Mouse (Mus musculus) limb, embryonic 14.5 days (tissue): Measurements from ENCODE around the gene Abca3. TPM values are rescaled to one million over a fixed set of nuclear protein-coding genes. Genes with fewer than 3 reads are reported as not detected.

ENCODE experiments used
- ATAC-seq: fragments of 200-750 bp; cut with Nextera tagmentation; 2 replicates; pipeline ENCODE4 v1.8.0; 2017; ENCODE audit warnings: low read depth, moderate number of reproducible peaks, moderate TSS enrichment; ENCODE audit not compliant: low FRiP score
- DNase-seq: peaks from one replicate; pipeline ENCODE4 v3.0.0-alpha.2; 2015; ENCODE audit warnings: low spot score
- H3K27ac ChIP-seq: fragments of 300-500 bp; sonication (generic); replicated peaks from 2 replicates; pipeline ENCODE4 v1.5.1; 2014; ENCODE audit warnings: low read depth, mild to moderate bottlenecking, low read length, moderate library complexity, mixed read lengths
- H3K27me3 ChIP-seq: fragments of 300-500 bp; sonication (generic); 2 replicates; pipeline ENCODE4 v1.6.1; 2014; ENCODE audit warnings: low read length, mixed read lengths; ENCODE audit not compliant: control insufficient read depth, insufficient read depth
- H3K36me3 ChIP-seq: fragments of 300-500 bp; sonication (generic); 2 replicates; pipeline ENCODE4 v1.6.1; 2014; ENCODE audit warnings: mild to moderate bottlenecking, low read length, moderate library complexity, mixed read lengths; ENCODE audit not compliant: control insufficient read depth, insufficient read depth
- H3K4me1 ChIP-seq: fragments of 300-500 bp; sonication (generic); 2 replicates; pipeline ENCODE4 v1.6.1; 2014; ENCODE audit warnings: antibody characterized with exemption, low read length, mixed read lengths; ENCODE audit not compliant: control insufficient read depth, insufficient read depth
- H3K4me2 ChIP-seq: fragments of 300-500 bp; sonication (generic); replicated peaks from 2 replicates; pipeline ENCODE4 v1.6.1; 2014; ENCODE audit warnings: low read depth, mild to moderate bottlenecking, low read length, moderate library complexity; ENCODE audit not compliant: severe bottlenecking
- H3K4me3 ChIP-seq: fragments of 300-500 bp; sonication (generic); replicated peaks from 2 replicates; pipeline ENCODE4 v1.5.1; 2014; ENCODE audit warnings: low read length
- H3K9ac ChIP-seq: fragments of 300-500 bp; sonication (generic); 2 replicates; pipeline ENCODE4 v1.6.1; 2014; ENCODE audit warnings: mild to moderate bottlenecking, low read depth, low read length, moderate library complexity; ENCODE audit not compliant: severe bottlenecking
- H3K9me3 ChIP-seq: fragments of 300-500 bp; sonication (generic); 2 replicates; pipeline ENCODE4 v1.6.1; 2016; ENCODE audit warnings: low read length; ENCODE audit not compliant: control insufficient read depth
- POLR2A ChIP-seq: fragments of 200-500 bp; IDR thresholded peaks from 2 replicates; pipeline ENCODE4 v1.8.0; 2012; ENCODE audit warnings: inconsistent platforms, mild to moderate bottlenecking, moderate library complexity, borderline replicate concordance; ENCODE audit not compliant: insufficient read depth, insufficient read length; ENCODE audit errors: extremely low read depth
- WGBS: fragments of 180-500 bp; shearing (Covaris S2); extraction: QIAGEN DNeasy Blood & Tissue Kit; methylation state at CpG from one replicate; pipeline ENCODE4 v1.1.7; 2014; 5-methylcytosine and 5-hydroxymethylcytosine counted together
- polyA plus RNA-seq, 2 experiments: library from polyadenylated mRNA; depleted of rRNA in 1 of 2; stranded (reverse) in 1 of 2; unstranded in 1 of 2; fragments of >200 nt; fragmentation: Nextera tagmentation in 1 of 2; extraction: Ambion mirVana in 1 of 2; gene quantifications; 2 replicates each; pipeline versions ENCODE4 v1.2.1 to v1.2.3; 2012 to 2014

Abca3 gene
- polyA plus RNA-seq (2012; rRNA removed) (12.4 and 15.5 TPM in 2 replicates), polyA plus RNA-seq (2014; fragmentation: Nextera tagmentation; extraction: Ambion mirVana) (9.0 and 10.6 TPM in 2 replicates)

DNA sequence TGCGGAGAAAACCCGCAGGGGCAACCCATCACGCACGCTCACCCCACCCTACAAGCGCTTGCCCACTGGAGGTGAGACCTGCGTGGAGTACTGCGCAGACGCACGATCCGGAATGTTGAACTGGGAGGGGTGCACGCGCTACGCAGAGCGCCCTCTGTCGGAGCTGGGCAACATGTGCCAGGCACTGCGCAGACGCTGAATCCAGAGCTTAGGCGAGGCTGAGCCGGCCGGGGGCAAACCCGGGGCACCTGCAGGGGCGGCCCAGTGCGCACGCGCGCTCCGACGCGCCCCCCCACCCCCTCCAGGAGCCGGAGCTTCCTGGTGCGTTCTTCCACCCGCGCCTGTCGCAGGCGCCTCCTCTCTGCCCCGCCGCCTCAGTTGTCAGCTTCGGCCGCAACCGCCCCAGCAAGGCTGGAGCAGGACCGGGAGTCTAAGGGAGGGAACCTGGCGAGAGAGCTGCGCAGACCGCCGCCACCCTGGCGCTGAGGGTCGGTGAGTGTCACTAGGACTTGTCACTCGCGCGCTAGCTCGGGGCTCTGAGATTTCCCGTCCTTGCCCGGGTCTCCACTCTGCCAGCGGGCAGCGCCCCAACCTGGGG, at the start of gene Abca3:
Gene Abca3, plus strand, starts transcription at position 191 of the 598 bp plus-strand sequence.
- Histone ChIP-seq H3K27me3 (peaks cover 15% of the 10 kb centered on the region), H3K4me2 (peak within 1 kb of the TSS; percentile 93), H3K4me3 (peak within 1 kb of the TSS; percentile 73), H3K9ac (peak within 1 kb of the TSS; percentile 63), H3K36me3 (no peaks in the 10 kb centered on the region), H3K4me1 (0 out of 2 replicates have a peak, but pooled peaks cover 7% of the 10 kb centered on the region), H3K9me3 (no peaks in the 10 kb centered on the region), H3K27ac (no peak within 1 kb of the TSS)
- ATAC-seq, result peak; percentile 95
- WGBS, result 1% methylated on average over 27 of the region's 55 CpGs
- 0 out of 2 replicates have a peak, but pooled peaks have one; percentile 22 for TF ChIP-seq POLR2A
- DNase-seq, result peak; percentile 91

GRCm38 (mm10) chr17:24307500-24307899, 44.2 kb upstream of the Abca3 start:
- DNase-seq, result peak; percentile 20

DNA sequence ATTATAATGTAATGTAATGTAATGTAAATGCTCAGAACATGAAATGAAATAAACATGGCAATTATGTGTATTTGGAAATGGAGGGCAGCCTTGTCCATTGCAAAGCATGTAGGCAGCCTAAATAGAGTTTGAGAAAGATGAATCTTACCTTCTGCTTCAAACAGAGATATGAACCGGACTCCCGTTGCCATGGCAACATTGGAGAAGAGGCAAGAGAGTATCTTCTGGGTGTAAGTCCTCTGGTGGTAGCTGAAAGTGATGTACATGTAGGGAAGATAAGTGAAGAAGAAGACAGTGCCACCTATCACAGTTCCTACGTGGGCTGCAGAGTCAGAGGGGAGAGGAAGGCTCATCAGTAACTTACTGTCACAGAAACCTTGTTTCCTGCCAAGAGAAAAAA, 30.9 kb upstream of the Abca3 start:
- Histone ChIP-seq H3K4me1 (no peaks in the 10 kb centered on the region), H3K9ac (no peak overlapping the region), H3K27ac (no peak overlapping the region), H3K27me3 (no peaks in the 10 kb centered on the region), H3K36me3 (no peaks in the 10 kb centered on the region), H3K4me2 (no peak overlapping the region), H3K9me3 (no peaks in the 10 kb centered on the region), H3K4me3 (no peak overlapping the region)
- DNase-seq (no peak), ATAC-seq (no peak)
- no peak for TF ChIP-seq POLR2A
- 85% methylated on average over 3 of the region's 3 CpGs for WGBS

More at GRCm38 (mm10) chr17:24307500-24307899, 44.2 kb upstream of the Abca3 start:
- TF ChIP-seq POLR2A, result no peak
- no peak overlapping the region for H3K9ac ChIP-seq
- 38% methylated on average over 4 of the region's 4 CpGs for whole genome bisulfite sequencing
- no peaks in the 10 kb centered on the region for H3K4me1 ChIP-seq
- no peaks in the 10 kb centered on the region for H3K9me3 ChIP-seq
- H3K36me3 ChIP-seq, result no peaks in the 10 kb centered on the region
- no peak overlapping the region for H3K27ac ChIP-seq
- no peak overlapping the region for H3K4me2 ChIP-seq
- no peaks in the 10 kb centered on the region for H3K27me3 ChIP-seq
- H3K4me3 ChIP-seq, result no peak overlapping the region
- ATAC-seq, result no peak

GRCm38 (mm10) chr17:24325051-24325450, 26.7 kb upstream of the Abca3 start:
- no peak for DNase-seq
- Histone ChIP-seq H3K9me3 (no peaks in the 10 kb centered on the region), H3K36me3 (no peaks in the 10 kb centered on the region), H3K27me3 (no peaks in the 10 kb centered on the region), H3K4me2 (no peak overlapping the region), H3K4me3 (no peak overlapping the region), H3K27ac (no peak overlapping the region), H3K4me1 (no peaks in the 10 kb centered on the region), H3K9ac (no peak overlapping the region)
- 84% methylated on average over 10 of the region's 10 CpGs for WGBS
- TF ChIP-seq POLR2A, result no peak
- ATAC-seq, result no peak

- ATAC-seq, result no peak
- Histone ChIP-seq H3K4me1 (no peaks in the 10 kb centered on the region), H3K27ac (no peak overlapping the region), H3K9me3 (no peaks in the 10 kb centered on the region), H3K27me3 (no peaks in the 10 kb centered on the region), H3K36me3 (no peaks in the 10 kb centered on the region), H3K9ac (no peak overlapping the region), H3K4me3 (no peak overlapping the region), H3K4me2 (no peak overlapping the region)
- DNase-seq, result no peak
- TF ChIP-seq POLR2A, result no peak
- 73% methylated on average over 7 of the region's 7 CpGs for WGBS
Observed at GRCm38 (mm10) chr17:24327656-24328055, 24.1 kb upstream of the Abca3 start.

GRCm38 (mm10) chr17:24344672-24345071, 7.1 kb upstream of the Abca3 start:
- H3K4me2 ChIP-seq, result no peak overlapping the region
- WGBS, result 77% methylated on average over 8 of the region's 8 CpGs
- ATAC-seq, result no peak
- H3K4me1 ChIP-seq, result no peaks in the 10 kb centered on the region
- H3K9ac ChIP-seq, result no peak overlapping the region
- H3K4me3 ChIP-seq, result no peak overlapping the region
- DNase-seq, result no peak
- H3K9me3 ChIP-seq, result no peaks in the 10 kb centered on the region
- no peak overlapping the region for H3K27ac ChIP-seq
- no peaks in the 10 kb centered on the region for H3K36me3 ChIP-seq
- H3K27me3 ChIP-seq, result no peaks in the 10 kb centered on the region
- no peak for TF ChIP-seq POLR2A
